Mouse (Mus musculus) heart, postnatal 14 days (tissue): ENCODE data around the gene Wrb. TPM values are rescaled to one million over a fixed set of nuclear protein-coding genes. Genes with fewer than 3 reads are reported as not detected.

ENCODE experiments used
- DNase-seq, 2 experiments: peaks; one replicate each; pipeline ENCODE4 v3.0.0; 2021 to 2022
- intact Hi-C: fragments of 180-260 bp; cut with DNase I; formaldehyde crosslinking; loops from one replicate; pipeline ENCODE4 v1.15.1; 2025
- total RNA-seq, 2 experiments: library from RNA; stranded (reverse); gene quantifications; 2 replicates each; pipeline ENCODE4 v1.2.3; 2021

Wrb gene
- total RNA-seq, 2 experiments from 2014 or later, result 12.6 to 14.4 TPM

- intact Hi-C loops, result loop anchor here (10.0 kb wide), 1 partner anchor 190 kb away; no protein-coding TSS in a partner anchor
- DNase-seq, result no peak
These were observed 9.3 kb downstream of the Wrb start for GRCm38 (mm10) chr16:96154476-96154875.

GRCm38 (mm10) chr16:96156019-96156418 lies 10.8 kb downstream of the Wrb start:
- intact Hi-C loops, result loop anchor here (10.0 kb wide), 1 partner anchor 189 kb away; no protein-coding TSS in a partner anchor
- DNase-seq, result no peak

GRCm38 (mm10) chr16:96157171-96157570 lies 12.0 kb downstream of the Wrb start:
- no peak for DNase-seq
- intact Hi-C loops, result loop anchor here (10.0 kb wide), 1 partner anchor 188 kb away; no protein-coding TSS in a partner anchor

GRCm38 (mm10) chr16:96158511-96159080 lies 13.4 kb downstream of the Wrb start:
- intact Hi-C loops, result loop anchor here (10.0 kb wide), 1 partner anchor 186 kb away; no protein-coding TSS in a partner anchor
- DNase-seq, result peak in 1 of 2 experiments; percentile 24

GRCm38 (mm10) chr16:96159091-96159731 lies 14.0 kb downstream of the Wrb start:
- intact Hi-C loops, result loop anchor here (10.0 kb wide), 1 partner anchor 186 kb away; no protein-coding TSS in a partner anchor
- peak; percentile 74 to 77 for DNase-seq

- no peak for DNase-seq
- intact Hi-C loops, result loop anchor here (10.0 kb wide), 1 partner anchor 185 kb away; no protein-coding TSS in a partner anchor
These were observed 14.7 kb downstream of the Wrb start for GRCm38 (mm10) chr16:96159794-96160346.

- intact Hi-C loops, result no loop called here
- DNase-seq, result no peak
These were observed 15.7 kb downstream of the Wrb start for GRCm38 (mm10) chr16:96160927-96161326.

- DNase-seq, result no peak
- intact Hi-C loops, result no loop called here
These were observed 16.1 kb downstream of the Wrb start for GRCm38 (mm10) chr16:96161336-96161735.

- no peak for DNase-seq
- intact Hi-C loops, result no loop called here
These were observed 20.6 kb downstream of the Wrb start for GRCm38 (mm10) chr16:96165723-96166264.

GRCm38 (mm10) chr16:96168837-96169236 lies 23.6 kb downstream of the Wrb start:
- no peak for DNase-seq
- intact Hi-C loops, result no loop called here

- intact Hi-C loops, result no loop called here
- no peak for DNase-seq
These were observed 28.4 kb downstream of the Wrb start for GRCm38 (mm10) chr16:96173648-96174047.

GRCm38 (mm10) chr16:96175399-96175798 lies 30.2 kb downstream of the Wrb start:
- intact Hi-C loops, result no loop called here
- no peak for DNase-seq

- no peak for DNase-seq
- intact Hi-C loops, result no loop called here
These were observed 33.9 kb downstream of the Wrb start for GRCm38 (mm10) chr16:96179156-96179555.

- intact Hi-C loops, result no loop called here
- no peak for DNase-seq
These were observed 42.4 kb downstream of the Wrb start for GRCm38 (mm10) chr16:96187619-96188018.

- peak; percentile 100 for DNase-seq
- intact Hi-C loops, result no loop called here
These were observed 46.6 kb downstream of the Wrb start, which contains the start of gene Lca5l for GRCm38 (mm10) chr16:96191531-96192506. Gene Lca5l (minus strand): TSS chr16:96192271.

- intact Hi-C loops, result no loop called here
- DNase-seq, result peak; percentile 81 to 87
These were observed 54.9 kb downstream of the Wrb start, which contains the start of gene Sh3bgr for GRCm38 (mm10) chr16:96199913-96200701. Gene Sh3bgr (plus strand): TSS chr16:96200450.

- intact Hi-C loops, result no loop called here
- no peak for DNase-seq
These were observed 55.5 kb downstream of the Wrb start for GRCm38 (mm10) chr16:96200702-96201028.

GRCm38 (mm10) chr16:96201485-96202232 lies 56.5 kb downstream of the Wrb start:
- intact Hi-C loops, result no loop called here
- no peak for DNase-seq
